Mouse (Mus musculus) forebrain, embryonic 14.5 days (tissue): ENCODE results near the gene Rita1. TPM values are rescaled to one million over a fixed set of nuclear protein-coding genes. Genes with fewer than 3 reads are reported as not detected.

Experiments
- ATAC-seq: fragments of 200-750 bp; cut with Nextera tagmentation; 2 replicates; pipeline ENCODE4 v1.8.0; 2017; ENCODE audit warnings: mild to moderate bottlenecking, moderate library complexity
- DNase-seq: peaks from one replicate; pipeline ENCODE4 v3.0.0-alpha.2; 2015; ENCODE audit warnings: low spot score
- H3K27ac ChIP-seq: fragments of 300-500 bp; sonication (generic); 2 replicates; pipeline ENCODE4 v1.5.1; 2014; ENCODE audit warnings: low read depth, mild to moderate bottlenecking, control low read depth, low read length, moderate library complexity
- H3K27me3 ChIP-seq: fragments of 300-500 bp; sonication (generic); replicated peaks from 2 replicates; pipeline ENCODE4 v1.6.1; 2014; ENCODE audit warnings: low read length, control low read depth, mixed read lengths; ENCODE audit not compliant: control insufficient read depth, insufficient read depth
- H3K36me3 ChIP-seq: fragments of 300-500 bp; sonication (generic); 2 replicates; pipeline ENCODE4 v1.6.1; 2014; ENCODE audit warnings: low read length, control low read depth; ENCODE audit not compliant: control insufficient read depth, insufficient read depth
- H3K4me1 ChIP-seq: fragments of 300-500 bp; sonication (generic); 2 replicates; pipeline ENCODE4 v1.6.1; 2014; ENCODE audit warnings: antibody characterized with exemption, low read length, control low read depth; ENCODE audit not compliant: control insufficient read depth, insufficient read depth
- H3K4me2 ChIP-seq: fragments of 300-500 bp; sonication (generic); 2 replicates; pipeline ENCODE4 v1.6.1; 2014; ENCODE audit warnings: mild to moderate bottlenecking, control low read depth, low read length
- H3K4me3 ChIP-seq: fragments of 300-500 bp; sonication (generic); 2 replicates; pipeline ENCODE4 v1.5.1; 2014; ENCODE audit warnings: low read depth, low read length, control low read depth
- H3K9ac ChIP-seq: fragments of 300-500 bp; sonication (generic); 2 replicates; pipeline ENCODE4 v1.6.1; 2014; ENCODE audit warnings: mild to moderate bottlenecking, low read length, control low read depth, moderate library complexity
- H3K9me3 ChIP-seq: fragments of 300-500 bp; sonication (generic); replicated peaks from 2 replicates; pipeline ENCODE4 v1.6.1; 2016; ENCODE audit warnings: low read length, control low read depth, mixed read lengths; ENCODE audit not compliant: control insufficient read depth
- WGBS: fragments of 180-500 bp; shearing (Covaris S2); extraction: QIAGEN DNeasy Blood & Tissue Kit; methylation state at CpG from one replicate; pipeline ENCODE4 v1.1.7; 2014; 5-methylcytosine and 5-hydroxymethylcytosine counted together
- polyA plus RNA-seq: library from polyadenylated mRNA; unstranded; fragments of >200 nt; fragmentation: Nextera tagmentation; extraction: Ambion mirVana; gene quantifications from 2 replicates; pipeline ENCODE4 v1.2.1, GENCODE M21; 2014

The Rita1 gene
- polyA plus RNA-seq, 1 experiment from 2014 or later, result 15.9 TPM

- ATAC-seq (no peak), DNase-seq (no peak)
- H3K27ac ChIP-seq, result peak overlapping the region; percentile 18; the same call in 1 of the 2 replicates
- H3K36me3 ChIP-seq, result peaks cover 14% of the 10 kb centered on the region; the same call in 1 of the 2 replicates
- 58% methylated on average over 10 of the region's 10 CpGs for WGBS
- H3K27me3 ChIP-seq, result no peaks in the 10 kb centered on the region
- H3K9me3 ChIP-seq, result no peaks in the 10 kb centered on the region
- peaks cover 13% of the 10 kb centered on the region for H3K4me1 ChIP-seq
- H3K4me2 ChIP-seq, result no peak overlapping the region
- no peak overlapping the region for H3K4me3 ChIP-seq
- H3K9ac ChIP-seq, result no peak overlapping the region
Measured at GRCm38 (mm10) chr5:120577935-120578441, 34.4 kb downstream of the Rita1 start.

GRCm38 (mm10) chr5:120576781-120577301 is 35.5 kb downstream of the Rita1 start:
- Histone ChIP-seq H3K9ac (no peak overlapping the region), H3K4me3 (no peak overlapping the region), H3K27ac (no peak overlapping the region; the same call in 1 of the 2 replicates), H3K36me3 (0 out of 2 replicates have a peak, but pooled peaks cover 7% of the 10 kb centered on the region), H3K9me3 (no peaks in the 10 kb centered on the region), H3K4me2 (no peak overlapping the region), H3K27me3 (no peaks in the 10 kb centered on the region), H3K4me1 (peaks cover 13% of the 10 kb centered on the region)
- 79% methylated on average over 11 of the region's 11 CpGs for WGBS
- ATAC-seq (no peak), DNase-seq (no peak)

- no peak for ATAC-seq
Measured at GRCm38 (mm10) chr5:120574469-120575063, 37.8 kb downstream of the Rita1 start.

GRCm38 (mm10) chr5:120571056-120571740 is 41.2 kb downstream of the Rita1 start:
- Histone ChIP-seq H3K4me1 (peaks cover 37% of the 10 kb centered on the region), H3K4me3 (no peak overlapping the region), H3K9me3 (no peaks in the 10 kb centered on the region), H3K4me2 (no peak overlapping the region), H3K36me3 (no peaks in the 10 kb centered on the region), H3K9ac (no peak overlapping the region), H3K27me3 (no peaks in the 10 kb centered on the region), H3K27ac (no peak overlapping the region)
- DNase-seq (no peak), ATAC-seq (no peak)
- WGBS, result 59% methylated on average over 14 of the region's 14 CpGs

More at GRCm38 (mm10) chr5:120574469-120575063, 37.8 kb downstream of the Rita1 start:
- no peak overlapping the region for H3K9ac ChIP-seq
- WGBS, result 81% methylated on average over 10 of the region's 10 CpGs
- no peak overlapping the region for H3K27ac ChIP-seq
- no peak overlapping the region for H3K4me3 ChIP-seq
- H3K4me2 ChIP-seq, result no peak overlapping the region
- peaks cover 15% of the 10 kb centered on the region for H3K4me1 ChIP-seq
- no peak for DNase-seq
- H3K27me3 ChIP-seq, result no peaks in the 10 kb centered on the region
- no peaks in the 10 kb centered on the region for H3K9me3 ChIP-seq
- no peaks in the 10 kb centered on the region for H3K36me3 ChIP-seq

- 85% methylated on average over 11 of the region's 11 CpGs for WGBS
- no peak overlapping the region for H3K9ac ChIP-seq
- H3K36me3 ChIP-seq, result no peaks in the 10 kb centered on the region
- ATAC-seq (no peak), DNase-seq (no peak)
- H3K4me1 ChIP-seq, result peaks cover 45% of the 10 kb centered on the region
- H3K9me3 ChIP-seq, result no peaks in the 10 kb centered on the region
- H3K27me3 ChIP-seq, result no peaks in the 10 kb centered on the region
- H3K4me2 ChIP-seq, result no peak overlapping the region
- H3K27ac ChIP-seq, result no peak overlapping the region
- H3K4me3 ChIP-seq, result no peak overlapping the region
Measured at GRCm38 (mm10) chr5:120570289-120570897, 42.0 kb downstream of the Rita1 start.

- peaks cover 51% of the 10 kb centered on the region for H3K4me1 ChIP-seq
- H3K9ac ChIP-seq, result no peak overlapping the region; the same call in 1 of the 2 replicates
- no peaks in the 10 kb centered on the region for H3K36me3 ChIP-seq
- no peak overlapping the region for H3K4me3 ChIP-seq
- H3K27ac ChIP-seq, result no peak overlapping the region
- WGBS, result 95% methylated on average over 3 of the region's 3 CpGs
- H3K9me3 ChIP-seq, result no peaks in the 10 kb centered on the region
- no peak overlapping the region for H3K4me2 ChIP-seq
- DNase-seq (no peak), ATAC-seq (no peak)
- no peaks in the 10 kb centered on the region for H3K27me3 ChIP-seq
Measured at GRCm38 (mm10) chr5:120569791-120570190, 42.6 kb downstream of the Rita1 start.

GRCm38 (mm10) chr5:120568964-120569363 is 43.4 kb downstream of the Rita1 start:
- 85% methylated on average over 4 of the region's 4 CpGs for WGBS
- Histone ChIP-seq H3K4me2 (0 out of 2 replicates have a peak overlapping the region, but pooled peaks have one; percentile 9), H3K27ac (peak overlapping the region; percentile 92), H3K4me3 (no peak overlapping the region), H3K4me1 (peaks cover 53% of the 10 kb centered on the region), H3K9me3 (no peaks in the 10 kb centered on the region), H3K27me3 (no peaks in the 10 kb centered on the region), H3K36me3 (no peaks in the 10 kb centered on the region), H3K9ac (no peak overlapping the region)
- DNase-seq, result no peak
- ATAC-seq, result no peak

GRCm38 (mm10) chr5:120568336-120568768 is 44.0 kb downstream of the Rita1 start:
- Histone ChIP-seq H3K4me3 (no peak overlapping the region), H3K27ac (peak overlapping the region; percentile 92), H3K4me2 (0 out of 2 replicates have a peak overlapping the region, but pooled peaks have one; percentile 9), H3K36me3 (no peaks in the 10 kb centered on the region), H3K9me3 (no peaks in the 10 kb centered on the region), H3K9ac (peak overlapping the region; percentile 33), H3K4me1 (peaks cover 56% of the 10 kb centered on the region), H3K27me3 (no peaks in the 10 kb centered on the region)
- DNase-seq (peak; percentile 65), ATAC-seq (0 out of 2 replicates have a peak, but pooled peaks have one; percentile 2)
- 30% methylated on average over 9 of the region's 9 CpGs for WGBS
